Mouse (Mus musculus): ENCODE results near the gene Ccdc157.
A peak's percentile ranks its signal among the peaks of the same experiment; 100 is the strongest.

Ccdc157 gene

GRCm38 (mm10) chr11:4183511-4183910, 23.4 kb upstream of the Ccdc157 start:
- DNase-seq (ENCODE audit: extremely low spot score, low read depth, low spot score), result no peak

GRCm38 (mm10) chr11:4182061-4182460, 22.0 kb upstream of the Ccdc157 start:
- no peak for DNase-seq (ENCODE audit: extremely low spot score, low read depth, low spot score)

GRCm38 (mm10) chr11:4177716-4178115, 17.6 kb upstream of the Ccdc157 start:
- no peak for DNase-seq (ENCODE audit: extremely low spot score, low read depth, low spot score)

- DNase-seq (ENCODE audit: extremely low spot score, low read depth, low spot score), result no peak
Observed at GRCm38 (mm10) chr11:4174586-4174985, 14.5 kb upstream of the Ccdc157 start.

- no peak for DNase-seq (ENCODE audit: extremely low spot score, low read depth, low spot score)
Observed at GRCm38 (mm10) chr11:4166467-4167090, 6.5 kb upstream of the Ccdc157 start.

GRCm38 (mm10) chr11:4164701-4165100, 4.6 kb upstream of the Ccdc157 start:
- no peak for DNase-seq (ENCODE audit: extremely low spot score, low read depth, low spot score)

GRCm38 (mm10) chr11:4160758-4161480, 826 bp upstream of the Ccdc157 start:
- no peak for DNase-seq (ENCODE audit: extremely low spot score, low read depth, low spot score)

- no peak for DNase-seq (ENCODE audit: extremely low spot score, low read depth, low spot score)
Observed at GRCm38 (mm10) chr11:4158676-4159075, 1.4 kb downstream of the Ccdc157 start.

GRCm38 (mm10) chr11:4155641-4156040, 4.5 kb downstream of the Ccdc157 start:
- DNase-seq (ENCODE audit: extremely low spot score, low read depth, low spot score), result no peak

GRCm38 (mm10) chr11:4153694-4154093, 6.4 kb downstream of the Ccdc157 start:
- no peak for DNase-seq (ENCODE audit: extremely low spot score, low read depth, low spot score)

GRCm38 (mm10) chr11:4149886-4150285, 10.2 kb downstream of the Ccdc157 start:
- no peak for DNase-seq (ENCODE audit: extremely low spot score, low read depth, low spot score)

GRCm38 (mm10) chr11:4148536-4149156, 11.4 kb downstream of the Ccdc157 start:
- no peak for DNase-seq (ENCODE audit: extremely low spot score, low read depth, low spot score)

GRCm38 (mm10) chr11:4148120-4148519, 12.0 kb downstream of the Ccdc157 start:
- DNase-seq (ENCODE audit: extremely low spot score, low read depth, low spot score), result no peak

GRCm38 (mm10) chr11:4147098-4147497, 13.0 kb downstream of the Ccdc157 start:
- no peak for DNase-seq (ENCODE audit: extremely low spot score, low read depth, low spot score)

GRCm38 (mm10) chr11:4146381-4146780, 13.7 kb downstream of the Ccdc157 start:
- DNase-seq (ENCODE audit: extremely low spot score, low read depth, low spot score), result no peak

- no peak for DNase-seq (ENCODE audit: extremely low spot score, low read depth, low spot score)
Observed at GRCm38 (mm10) chr11:4143281-4144062, 16.6 kb downstream of the Ccdc157 start.

GRCm38 (mm10) chr11:4142352-4142751, 17.7 kb downstream of the Ccdc157 start:
- DNase-seq (ENCODE audit: extremely low spot score, low read depth, low spot score), result no peak

- DNase-seq (ENCODE audit: extremely low spot score, low read depth, low spot score), result no peak
Observed at GRCm38 (mm10) chr11:4141505-4141904, 18.6 kb downstream of the Ccdc157 start.

- DNase-seq (ENCODE audit: extremely low spot score, low read depth, low spot score), result no peak
Observed at GRCm38 (mm10) chr11:4138964-4139363, 21.1 kb downstream of the Ccdc157 start.

- DNase-seq (ENCODE audit: extremely low spot score, low read depth, low spot score), result peak; percentile 70
Observed at GRCm38 (mm10) chr11:4134986-4135935, 24.8 kb downstream of the Ccdc157 start, which contains the start of gene Rnf215. Rnf215 (plus strand) TSS chr11:4135202.
